Comparison of ENCODE assay signal across 14 mouse cellular contexts in genomic region chr4:136320016-136320415, GRCm38 (mm10).
"Had no signal": no experiment of that assay in that cellular context is flagged by ENCODE, and none has a peak within 500 bp of the region (broad histone marks: within the 10 kb centered on the region; RNA-seq: fewer than 3 reads in every experiment).

No protein-coding gene starts in this region.

- H3K9ac ChIP-seq: limb, embryonic 12.5 days; liver, embryonic 13.5 days; liver, postnatal 0 days; lung, embryonic 15.5 days; midbrain, embryonic 15.5 days; neural tube, embryonic 12.5 days had no signal

- H3K4me3 ChIP-seq: limb, embryonic 12.5 days; liver, embryonic 13.5 days; lung, embryonic 15.5 days; megakaryocyte, embryonic 14.5 days; midbrain, embryonic 15.5 days; neural tube, embryonic 12.5 days had no signal

- H3K27ac ChIP-seq: limb, embryonic 12.5 days; liver, embryonic 13.5 days; lung, embryonic 15.5 days; midbrain, embryonic 15.5 days; neural tube, embryonic 12.5 days had no signal

- H3K27me3 ChIP-seq: limb, embryonic 12.5 days; liver, embryonic 13.5 days; lung, embryonic 15.5 days; megakaryocyte, embryonic 14.5 days; midbrain, embryonic 15.5 days; neural tube, embryonic 12.5 days had no signal

- DNase-seq: kidney, postnatal 10 days; kidney, postnatal 4 days; liver; liver, embryonic 13.5 days; liver, postnatal 0 days; right cerebral cortex, postnatal 4 days; spleen, adult 18-20 months; thymus, adult 18-20 months; thymus, postnatal 25 days had no signal
